Mouse (Mus musculus) erythroblast, embryonic 14.5 days (primary cell): ENCODE data around the gene Knstrn.

ENCODE experiments used
- GATA1 ChIP-seq: IDR thresholded peaks from 2 replicates; pipeline ENCODE4 v1.6.1; 2012; ENCODE audit warnings: low read length, inconsistent platforms, mixed read lengths
- TAL1 ChIP-seq: IDR thresholded peaks from 3 replicates; pipeline ENCODE4 v1.6.1; 2012; ENCODE audit warnings: low read length, inconsistent platforms, mixed read lengths

- no peak for TF ChIP-seq GATA1
- no peak for TF ChIP-seq TAL1
These were observed 86.4 kb downstream of the Knstrn start, which contains the start of gene Bahd1 for GRCm38 (mm10) chr2:118899981-118900825.
